Mouse (Mus musculus): ENCODE results near the gene Cbln1. TPM values are rescaled to one million over a fixed set of nuclear protein-coding genes. Genes with fewer than 3 reads are reported as not detected.

Gene Cbln1
- total and polyA plus RNA-seq, 3 experiments, result not detected

DNA sequence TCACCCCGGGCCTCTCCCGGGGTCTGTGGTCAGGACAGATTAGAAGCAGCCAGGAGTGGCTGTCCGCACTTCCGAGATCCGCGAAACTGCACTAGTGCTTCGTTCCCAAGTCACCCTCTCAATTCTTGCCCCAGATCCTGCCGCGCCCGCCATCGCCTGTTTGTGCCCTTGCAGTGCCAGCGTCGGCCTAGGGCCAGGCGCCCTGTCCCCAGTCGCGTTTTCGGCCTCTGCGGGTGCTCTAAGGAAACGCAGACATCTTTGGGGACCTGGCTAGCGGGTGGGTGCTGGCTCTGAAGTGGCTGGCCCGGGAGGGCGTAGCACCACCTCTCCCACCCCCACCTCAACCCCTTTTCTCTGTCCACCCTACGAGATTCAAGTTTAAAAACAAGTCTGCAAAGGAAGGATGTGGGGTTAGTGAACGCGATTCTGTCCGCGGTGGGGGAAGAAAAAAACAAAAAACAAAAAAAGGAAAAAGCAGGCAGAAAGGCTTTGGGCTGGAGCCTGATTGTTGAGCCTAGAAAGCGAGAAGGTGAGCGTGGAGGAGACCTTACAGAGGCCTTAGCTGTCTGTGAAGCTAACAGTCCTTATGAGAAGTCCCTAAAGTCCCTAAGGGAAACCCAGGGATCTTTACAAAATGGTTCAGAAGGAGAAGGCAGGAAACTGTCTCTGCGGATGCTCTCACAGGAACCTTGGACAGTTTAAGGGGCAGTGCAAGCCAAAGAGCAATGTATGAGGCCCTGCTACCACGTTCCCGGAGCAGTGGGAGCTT, 1.4 kb downstream of the Cbln1 start:
- no peaks in the 10 kb centered on the region for H3K36me3 ChIP-seq (replicated peaks in 1 of 2; ENCODE audit: control insufficient read depth in 1 of 2, insufficient read depth in 1 of 2, low read length in 1 of 2)
- in situ Hi-C loops (cut with MboI; ENCODE audit: low pct_ligation_motif_present, low pct_unique_long_range_greater_than_20kb, low sequenced_read_pairs) (no loop called here), dilution Hi-C loops (cut with MboI; ENCODE audit: extremely low pct_ligation_motif_present, extremely low pct_unique_long_range_greater_than_20kb, low sequenced_read_pairs) (no loop called here)
- H3K27me3 ChIP-seq (replicated peaks), result peaks cover 4% of the 10 kb centered on the region
- no peak overlapping the region for H3K27ac ChIP-seq (ENCODE audit: insufficient read depth, low read depth)
- H3K4me3 ChIP-seq (replicated peaks in 1 of 3; ENCODE audit: low read depth in 2 of 3, low read length in 2 of 3, poor library complexity in 1 of 3), result no peak overlapping the region
- H3K9ac ChIP-seq (ENCODE audit: insufficient read depth, low read depth), result no peak overlapping the region
- H3K4me1 ChIP-seq (ENCODE audit: control insufficient read depth in 1 of 2, insufficient read depth in 2 of 2), result no peaks in the 10 kb centered on the region
- TF ChIP-seq CHD2 (IDR thresholded peaks at IDR 0.05; ENCODE audit: low read length) (no peak), MAZ (IDR thresholded peaks at IDR 0.05; ENCODE audit: low read depth, low read length) (no peak), MEF2A (IDR thresholded peaks at IDR 0.05; ENCODE audit: borderline replicate concordance, low read depth, low read length) (no peak), TBP (conservative IDR thresholded peaks at IDR 0.05; ENCODE audit: low read depth, low read length) (no peak), POLR2AphosphoS2 (IDR thresholded peaks at IDR 0.05; ENCODE audit: low read depth, low read length) (no peak), NRF1 (IDR thresholded peaks at IDR 0.05; ENCODE audit: low read depth, low read length) (no peak), ZNF384 (IDR thresholded peaks at IDR 0.05; ENCODE audit: low read depth, low read length) (no peak), E2F4 (IDR thresholded peaks at IDR 0.05; ENCODE audit: insufficient replicate concordance, low read depth, low read length) (no peak)
- DNase-seq (ENCODE audit: extremely low read depth), result no peak
- no peaks in the 10 kb centered on the region for H3K79me2 ChIP-seq (replicated peaks; ENCODE audit: control insufficient read depth, extremely low read depth, insufficient read depth, poor library complexity, severe bottlenecking)
- H3K9me3 ChIP-seq (replicated peaks; ENCODE audit: low read length), result peaks cover 24% of the 10 kb centered on the region
- no peak overlapping the region for H3K4me2 ChIP-seq (ENCODE audit: insufficient read depth, low read depth, poor library complexity, severe bottlenecking)

DNA sequence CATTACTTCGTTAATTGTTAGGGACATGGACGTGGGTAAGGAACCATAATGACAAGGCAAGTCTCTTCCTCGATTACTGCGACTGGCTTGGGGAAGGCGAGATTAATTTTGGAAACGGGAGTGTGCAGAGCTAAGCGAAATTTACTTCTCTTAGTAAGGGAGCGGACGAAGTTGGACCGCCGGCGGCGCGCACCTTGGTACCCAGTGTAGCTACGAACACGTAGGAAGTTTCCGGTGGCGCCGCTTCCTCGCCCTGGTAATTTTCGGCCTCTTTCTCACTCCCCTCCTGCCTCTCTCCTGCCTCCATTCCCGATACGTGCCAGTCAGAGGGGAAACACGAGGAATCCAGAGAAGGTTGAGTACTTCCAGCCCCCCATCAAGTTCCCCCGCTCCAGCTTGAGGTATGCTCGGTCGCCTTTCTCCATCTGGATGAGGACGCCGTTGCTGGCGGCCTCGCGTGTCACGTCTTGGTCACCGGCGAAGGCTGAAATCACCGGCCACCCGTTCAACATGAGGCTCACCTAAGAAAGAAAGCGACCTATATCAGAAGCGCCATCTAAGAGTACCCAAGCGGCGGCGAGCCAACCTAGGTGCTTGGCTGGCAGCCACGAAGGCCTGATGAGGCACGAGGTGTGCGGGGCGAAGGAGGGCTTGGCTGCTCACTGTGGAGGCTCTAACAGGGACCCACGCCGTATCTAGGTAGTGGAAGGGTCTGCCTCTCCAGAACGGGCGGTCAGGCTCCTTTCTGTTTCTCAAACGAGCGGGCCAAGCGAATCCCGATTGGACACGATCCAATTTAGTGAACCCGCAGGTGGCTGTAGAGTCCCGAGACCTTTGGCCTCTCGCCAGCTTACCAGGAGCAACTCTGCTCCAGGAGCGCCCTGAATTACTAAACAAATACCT, 2.2 kb downstream of the Cbln1 start:
- no peaks in the 10 kb centered on the region for H3K36me3 ChIP-seq (replicated peaks in 1 of 2; ENCODE audit: control insufficient read depth in 1 of 2, insufficient read depth in 1 of 2, low read length in 1 of 2)
- TF ChIP-seq MEF2A (IDR thresholded peaks at IDR 0.05; ENCODE audit: borderline replicate concordance, low read depth, low read length), result no peak
- no peak for TF ChIP-seq USF1 (IDR thresholded peaks at IDR 0.05; ENCODE audit: low read depth, low read length)
- TF ChIP-seq BHLHE40 (IDR thresholded peaks at IDR 0.05; ENCODE audit: low read depth, low read length), result no peak
- no peak for TF ChIP-seq POLR2AphosphoS2 (IDR thresholded peaks at IDR 0.05; ENCODE audit: low read depth, low read length)
- no peak for TF ChIP-seq MAFK (IDR thresholded peaks at IDR 0.05; ENCODE audit: insufficient replicate concordance, low read length)
- no peak for TF ChIP-seq GABPA (IDR thresholded peaks at IDR 0.05; ENCODE audit: insufficient replicate concordance, low read depth, low read length)
- peaks cover 5% of the 10 kb centered on the region for H3K27me3 ChIP-seq (replicated peaks)
- no peaks in the 10 kb centered on the region for H3K4me1 ChIP-seq (ENCODE audit: control insufficient read depth in 1 of 2, insufficient read depth in 2 of 2)
- dilution Hi-C loops (cut with MboI; ENCODE audit: extremely low pct_ligation_motif_present, extremely low pct_unique_long_range_greater_than_20kb, low sequenced_read_pairs) (no loop called here), in situ Hi-C loops (cut with MboI; ENCODE audit: low pct_ligation_motif_present, low pct_unique_long_range_greater_than_20kb, low sequenced_read_pairs) (no loop called here)
- DNase-seq (ENCODE audit: extremely low read depth), result no peak
- H3K79me2 ChIP-seq (replicated peaks; ENCODE audit: control insufficient read depth, extremely low read depth, insufficient read depth, poor library complexity, severe bottlenecking), result no peaks in the 10 kb centered on the region
- peaks cover 24% of the 10 kb centered on the region for H3K9me3 ChIP-seq (replicated peaks; ENCODE audit: low read length)
- H3K4me2 ChIP-seq (ENCODE audit: insufficient read depth, low read depth, poor library complexity, severe bottlenecking), result no peak overlapping the region
- H3K27ac ChIP-seq (ENCODE audit: insufficient read depth, low read depth), result no peak overlapping the region
- no peak overlapping the region for H3K4me3 ChIP-seq (replicated peaks in 1 of 3; ENCODE audit: low read depth in 2 of 3, low read length in 2 of 3, poor library complexity in 1 of 3)
- no peak overlapping the region for H3K9ac ChIP-seq (ENCODE audit: insufficient read depth, low read depth)
